Mouse (Mus musculus): ENCODE results near the gene Pde6h. TPM values are rescaled to one million over a fixed set of nuclear protein-coding genes. Genes with fewer than 3 reads are reported as not detected.

Pde6h gene
- polyA plus RNA-seq, 1 experiment from 2014 or later, result not detected

GRCm38 (mm10) chr6:136915721-136916395 is 7.8 kb upstream of the Pde6h start:
- ATAC-seq (ENCODE audit: low FRiP score), result no peak
- WGBS, result 86% methylated on average over 8 of the region's 8 CpGs

GRCm38 (mm10) chr6:136917885-136918284 is 5.7 kb upstream of the Pde6h start:
- Histone ChIP-seq H3K27me3 (no peaks in the 10 kb centered on the region), H3K4me2 (replicated peaks) (no peak overlapping the region), H3K36me3 (no peaks in the 10 kb centered on the region), H3K4me3 (no peak overlapping the region), H3K4me1 (peaks cover 6% of the 10 kb centered on the region), H3K9ac (no peak overlapping the region), H3K27ac (no peak overlapping the region), H3K9me3 (replicated peaks) (no peaks in the 10 kb centered on the region)
- 0% methylated on average over 2 of the region's 2 CpGs for WGBS
- ATAC-seq (ENCODE audit: low FRiP score), result no peak

More at GRCm38 (mm10) chr6:136915721-136916395, 7.8 kb upstream of the Pde6h start:
- Histone ChIP-seq H3K4me3 (no peak overlapping the region), H3K9me3 (replicated peaks) (no peaks in the 10 kb centered on the region), H3K9ac (no peak overlapping the region), H3K27me3 (no peaks in the 10 kb centered on the region), H3K36me3 (no peaks in the 10 kb centered on the region), H3K4me2 (replicated peaks) (no peak overlapping the region), H3K4me1 (peaks cover 6% of the 10 kb centered on the region), H3K27ac (no peak overlapping the region)

- H3K27ac ChIP-seq, result no peak overlapping the region
- H3K4me1 ChIP-seq, result no peaks in the 10 kb centered on the region
- no peaks in the 10 kb centered on the region for H3K36me3 ChIP-seq
- no peak overlapping the region for H3K9ac ChIP-seq
- H3K4me3 ChIP-seq, result no peak overlapping the region
- ATAC-seq (ENCODE audit: low FRiP score), result no peak
- H3K4me2 ChIP-seq (replicated peaks), result no peak overlapping the region
- 45% methylated on average over 16 of the region's 16 CpGs for WGBS
- no peaks in the 10 kb centered on the region for H3K27me3 ChIP-seq
- no peaks in the 10 kb centered on the region for H3K9me3 ChIP-seq (replicated peaks)
Observed at GRCm38 (mm10) chr6:136920320-136921257, 3.0 kb upstream of the Pde6h start.

GRCm38 (mm10) chr6:136921601-136922000 is 2.0 kb upstream of the Pde6h start:
- no peak for ATAC-seq (ENCODE audit: low FRiP score)

GRCm38 (mm10) chr6:136922080-136922479 is 1.6 kb upstream of the Pde6h start, which contains the start of gene Erp27:
Erp27 (minus strand) TSS chr6:136922180.
- Histone ChIP-seq H3K4me1 (no peaks in the 10 kb centered on the region), H3K9me3 (replicated peaks) (no peaks in the 10 kb centered on the region), H3K27ac (no peak within 1 kb of the TSS), H3K4me3 (no peak within 1 kb of the TSS), H3K4me2 (replicated peaks) (no peak within 1 kb of the TSS), H3K36me3 (no peaks in the 10 kb centered on the region), H3K27me3 (no peaks in the 10 kb centered on the region), H3K9ac (no peak within 1 kb of the TSS)
- WGBS, result 85% methylated on average over 5 of the region's 5 CpGs
- ATAC-seq (ENCODE audit: low FRiP score), result no peak

More at GRCm38 (mm10) chr6:136921601-136922000, 2.0 kb upstream of the Pde6h start:
- no peaks in the 10 kb centered on the region for H3K36me3 ChIP-seq
- H3K4me1 ChIP-seq, result no peaks in the 10 kb centered on the region
- 72% methylated on average over 7 of the region's 7 CpGs for WGBS
- no peak overlapping the region for H3K9ac ChIP-seq
- no peak overlapping the region for H3K27ac ChIP-seq
- H3K4me3 ChIP-seq, result no peak overlapping the region
- H3K4me2 ChIP-seq (replicated peaks), result no peak overlapping the region
- no peaks in the 10 kb centered on the region for H3K9me3 ChIP-seq (replicated peaks)
- no peaks in the 10 kb centered on the region for H3K27me3 ChIP-seq

- H3K27ac ChIP-seq, result no peak overlapping the region
- ATAC-seq (ENCODE audit: low FRiP score), result no peak
- H3K4me3 ChIP-seq, result no peak overlapping the region
- H3K4me2 ChIP-seq (replicated peaks), result no peak overlapping the region
- 84% methylated on average over 7 of the region's 7 CpGs for WGBS
- H3K4me1 ChIP-seq, result no peaks in the 10 kb centered on the region
- H3K9ac ChIP-seq, result no peak overlapping the region
- H3K36me3 ChIP-seq, result no peaks in the 10 kb centered on the region
- H3K9me3 ChIP-seq (replicated peaks), result no peaks in the 10 kb centered on the region
- no peaks in the 10 kb centered on the region for H3K27me3 ChIP-seq
Observed at GRCm38 (mm10) chr6:136922871-136923270, 761 bp upstream of the Pde6h start.

- Histone ChIP-seq H3K27ac (no peak overlapping the region), H3K36me3 (no peaks in the 10 kb centered on the region), H3K27me3 (no peaks in the 10 kb centered on the region), H3K4me3 (no peak overlapping the region), H3K4me1 (no peaks in the 10 kb centered on the region), H3K4me2 (replicated peaks) (no peak overlapping the region), H3K9ac (no peak overlapping the region), H3K9me3 (replicated peaks) (no peaks in the 10 kb centered on the region)
- 72% methylated on average over 8 of the region's 8 CpGs for WGBS
- no peak for ATAC-seq (ENCODE audit: low FRiP score)
Observed at GRCm38 (mm10) chr6:136925049-136925448, 1.4 kb downstream of the Pde6h start.

- Histone ChIP-seq H3K9me3 (replicated peaks) (no peaks in the 10 kb centered on the region), H3K4me3 (no peak overlapping the region), H3K9ac (no peak overlapping the region), H3K27ac (no peak overlapping the region), H3K4me2 (replicated peaks) (no peak overlapping the region), H3K36me3 (no peaks in the 10 kb centered on the region), H3K4me1 (peaks cover 4% of the 10 kb centered on the region), H3K27me3 (no peaks in the 10 kb centered on the region)
- no peak for ATAC-seq (ENCODE audit: low FRiP score)
- WGBS, result 87% methylated on average over 1 of the region's 1 CpGs
Observed at GRCm38 (mm10) chr6:136927626-136928025, 4.0 kb downstream of the Pde6h start.

GRCm38 (mm10) chr6:136930677-136931076 is 7.0 kb downstream of the Pde6h start:
- peak overlapping the region; percentile 49 for H3K27ac ChIP-seq
- H3K4me1 ChIP-seq, result peaks cover 4% of the 10 kb centered on the region
- no peaks in the 10 kb centered on the region for H3K9me3 ChIP-seq (replicated peaks)
- no peak overlapping the region for H3K9ac ChIP-seq
- no peak overlapping the region for H3K4me3 ChIP-seq
- no peak for ATAC-seq (ENCODE audit: low FRiP score)
- H3K36me3 ChIP-seq, result no peaks in the 10 kb centered on the region
- no peaks in the 10 kb centered on the region for H3K27me3 ChIP-seq
- H3K4me2 ChIP-seq (replicated peaks), result no peak overlapping the region
- WGBS, result 57% methylated on average over 12 of the region's 12 CpGs

- no peak overlapping the region for H3K9ac ChIP-seq
- H3K27me3 ChIP-seq, result no peaks in the 10 kb centered on the region
- H3K27ac ChIP-seq, result peak overlapping the region; percentile 49
- no peak overlapping the region for H3K4me2 ChIP-seq (replicated peaks)
- ATAC-seq (ENCODE audit: low FRiP score), result no peak
- WGBS, result 85% methylated on average over 13 of the region's 13 CpGs
- peaks cover 4% of the 10 kb centered on the region for H3K4me1 ChIP-seq
- no peaks in the 10 kb centered on the region for H3K36me3 ChIP-seq
- no peaks in the 10 kb centered on the region for H3K9me3 ChIP-seq (replicated peaks)
- H3K4me3 ChIP-seq, result no peak overlapping the region
Observed at GRCm38 (mm10) chr6:136931246-136931645, 7.6 kb downstream of the Pde6h start.

- Histone ChIP-seq H3K4me3 (no peak overlapping the region), H3K36me3 (no peaks in the 10 kb centered on the region), H3K4me2 (replicated peaks) (no peak overlapping the region), H3K9me3 (replicated peaks) (no peaks in the 10 kb centered on the region), H3K27me3 (no peaks in the 10 kb centered on the region), H3K9ac (no peak overlapping the region), H3K27ac (no peak overlapping the region), H3K4me1 (peaks cover 4% of the 10 kb centered on the region)
- WGBS, result 74% methylated on average over 7 of the region's 7 CpGs
- no peak for ATAC-seq (ENCODE audit: low FRiP score)
Observed at GRCm38 (mm10) chr6:136934068-136934467, 10.4 kb downstream of the Pde6h start.

- ATAC-seq (ENCODE audit: low FRiP score), result no peak
- no peaks in the 10 kb centered on the region for H3K9me3 ChIP-seq (replicated peaks)
- 71% methylated on average over 3 of the region's 3 CpGs for WGBS
Observed at GRCm38 (mm10) chr6:136935233-136935632, 11.6 kb downstream of the Pde6h start.

More at GRCm38 (mm10) chr6:136935233-136935632, 11.6 kb downstream of the Pde6h start:
- H3K36me3 ChIP-seq, result no peaks in the 10 kb centered on the region
- peaks cover 4% of the 10 kb centered on the region for H3K4me1 ChIP-seq
- no peak overlapping the region for H3K27ac ChIP-seq
- no peak overlapping the region for H3K4me2 ChIP-seq (replicated peaks)
- no peak overlapping the region for H3K9ac ChIP-seq
- H3K4me3 ChIP-seq, result no peak overlapping the region
- no peaks in the 10 kb centered on the region for H3K27me3 ChIP-seq
